Mouse (Mus musculus) c-Kit-negative CD71-positive TER-119-positive erythroid progenitor cells, embryonic 14.5 days (primary cell): Measurements from ENCODE around the gene B3gat3.
A peak's percentile ranks its signal among the peaks of the same experiment; 100 is the strongest.

Experiments used
- DNase-seq: peaks from one replicate; pipeline ENCODE4 v3.0.0-alpha.2; 2013; ENCODE audit warnings: low read depth, low spot score

B3gat3 gene

GRCm38 (mm10) chr19:8897865-8898495, 22.2 kb upstream of the B3gat3 start, which contains the start of gene Ganab:
Gene Ganab, plus strand, starts transcription at chr19:8898071.
- peak; percentile 95 for DNase-seq

GRCm38 (mm10) chr19:8898576-8898975, 21.6 kb upstream of the B3gat3 start:
- DNase-seq: no peak

GRCm38 (mm10) chr19:8899079-8899478, 21.1 kb upstream of the B3gat3 start:
- no peak for DNase-seq

GRCm38 (mm10) chr19:8903412-8903811, 16.8 kb upstream of the B3gat3 start:
- no peak for DNase-seq

GRCm38 (mm10) chr19:8908531-8908930, 11.6 kb upstream of the B3gat3 start:
- no peak for DNase-seq

- DNase-seq: no peak
Measured at GRCm38 (mm10) chr19:8911810-8912209, 8.4 kb upstream of the B3gat3 start.

- no peak for DNase-seq
Measured at GRCm38 (mm10) chr19:8914212-8914611, 6.0 kb upstream of the B3gat3 start.

GRCm38 (mm10) chr19:8919000-8919399, 1.2 kb upstream of the B3gat3 start:
- no peak for DNase-seq

- DNase-seq: no peak
Measured at GRCm38 (mm10) chr19:8919684-8920072, 496 bp upstream of the B3gat3 start.

GRCm38 (mm10) chr19:8920836-8921291, 690 bp downstream of the B3gat3 start:
- DNase-seq: peak; percentile 73

GRCm38 (mm10) chr19:8921741-8922140, 1.6 kb downstream of the B3gat3 start:
- DNase-seq: no peak

GRCm38 (mm10) chr19:8926766-8927165, 6.6 kb downstream of the B3gat3 start:
- no peak for DNase-seq

- DNase-seq: no peak
Measured at GRCm38 (mm10) chr19:8927891-8928525, 7.8 kb downstream of the B3gat3 start.

- DNase-seq: no peak
Measured at GRCm38 (mm10) chr19:8928689-8929223, 8.6 kb downstream of the B3gat3 start.

- DNase-seq: peak; percentile 71
Measured at GRCm38 (mm10) chr19:8929224-8930088, 9.3 kb downstream of the B3gat3 start, which contains the start of the genes Rom1 and Eml3. Gene Rom1, minus strand, starts transcription at chr19:8929356. Gene Eml3, plus strand, starts transcription at chr19:8929552.

- DNase-seq: no peak
Measured at GRCm38 (mm10) chr19:8930117-8930516, 9.9 kb downstream of the B3gat3 start.

- DNase-seq: no peak
Measured at GRCm38 (mm10) chr19:8930771-8931170, 10.6 kb downstream of the B3gat3 start.

- no peak for DNase-seq
Measured at GRCm38 (mm10) chr19:8936736-8937135, 16.6 kb downstream of the B3gat3 start.

GRCm38 (mm10) chr19:8940526-8941133, 20.5 kb downstream of the B3gat3 start:
- no peak for DNase-seq

- DNase-seq: no peak
Measured at GRCm38 (mm10) chr19:8941136-8941514, 21.0 kb downstream of the B3gat3 start.

- peak; percentile 87 for DNase-seq
Measured at GRCm38 (mm10) chr19:8941515-8942217, 21.5 kb downstream of the B3gat3 start, which contains the start of gene Mta2. Gene Mta2, plus strand, starts transcription at chr19:8941875.
